Mouse (Mus musculus) kidney, embryonic 16.5 days (tissue): ENCODE data around the gene Ncstn. TPM values are rescaled to one million over a fixed set of nuclear protein-coding genes. Genes with fewer than 3 reads are reported as not detected.

Experiments used
- ATAC-seq: fragments of 200-750 bp; cut with Nextera tagmentation; 2 replicates; pipeline ENCODE4 v1.8.0; 2017; ENCODE audit warnings: moderate TSS enrichment; ENCODE audit not compliant: low FRiP score, low TSS enrichment
- H3K27ac ChIP-seq: fragments of 300-500 bp; sonication (generic); 2 replicates; pipeline ENCODE4 v1.5.1; 2014; ENCODE audit warnings: low read length
- H3K27me3 ChIP-seq: fragments of 300-500 bp; sonication (generic); 2 replicates; pipeline ENCODE4 v1.6.1; 2014; ENCODE audit warnings: low read length, control low read depth, mixed read lengths; ENCODE audit not compliant: insufficient read depth
- H3K36me3 ChIP-seq: fragments of 300-500 bp; sonication (generic); 2 replicates; pipeline ENCODE4 v1.6.1; 2014; ENCODE audit warnings: low read length, control low read depth, mixed read lengths; ENCODE audit not compliant: insufficient read depth
- H3K4me1 ChIP-seq: fragments of 300-500 bp; sonication (generic); 2 replicates; pipeline ENCODE4 v1.6.1; 2014; ENCODE audit warnings: low read length, control low read depth, mixed read lengths; ENCODE audit not compliant: insufficient read depth
- H3K4me2 ChIP-seq: fragments of 300-500 bp; sonication (generic); replicated peaks from 2 replicates; pipeline ENCODE4 v1.6.1; 2014; ENCODE audit warnings: low read depth, low read length
- H3K4me3 ChIP-seq: fragments of 300-500 bp; sonication (generic); 2 replicates; pipeline ENCODE4 v1.5.1; 2014; ENCODE audit warnings: mild to moderate bottlenecking, low read length
- H3K9ac ChIP-seq: fragments of 300-500 bp; sonication (generic); replicated peaks from 2 replicates; pipeline ENCODE4 v1.6.1; 2014; ENCODE audit warnings: low read length
- H3K9me3 ChIP-seq: fragments of 300-500 bp; sonication (generic); 2 replicates; pipeline ENCODE4 v1.6.1; 2016; ENCODE audit warnings: low read length, control low read depth
- WGBS: fragments of 180-500 bp; shearing (Covaris S2); extraction: QIAGEN DNeasy Blood & Tissue Kit; methylation state at CpG from one replicate; pipeline ENCODE4 v1.1.7; 2014; 5-methylcytosine and 5-hydroxymethylcytosine counted together
- polyA plus RNA-seq: library from polyadenylated mRNA; unstranded; fragments of >200 nt; fragmentation: Nextera tagmentation; extraction: Ambion mirVana; gene quantifications from 2 replicates; pipeline ENCODE4 v1.2.1, GENCODE M21; 2015

Ncstn gene
- polyA plus RNA-seq, 1 experiment from 2014 or later: 160 TPM

- H3K27me3 ChIP-seq: no peaks in the 10 kb centered on the region
- no peak overlapping the region for H3K4me2 ChIP-seq
- WGBS: 71% methylated on average over 8 of the region's 8 CpGs
- no peak overlapping the region for H3K27ac ChIP-seq
- no peak overlapping the region for H3K4me3 ChIP-seq
- no peak overlapping the region for H3K9ac ChIP-seq
- peaks cover 18% of the 10 kb centered on the region for H3K4me1 ChIP-seq
- no peaks in the 10 kb centered on the region for H3K9me3 ChIP-seq
- ATAC-seq: peak; percentile 32; the same call in 1 of the 2 replicates
- no peaks in the 10 kb centered on the region for H3K36me3 ChIP-seq
Measured at GRCm38 (mm10) chr1:172046410-172046809, 36.2 kb downstream of the Ncstn start.

- no peaks in the 10 kb centered on the region for H3K36me3 ChIP-seq
- peaks cover 24% of the 10 kb centered on the region for H3K4me1 ChIP-seq
- 89% methylated on average over 2 of the region's 2 CpGs for WGBS
- no peak overlapping the region for H3K4me2 ChIP-seq
- no peak for ATAC-seq
- H3K4me3 ChIP-seq: no peak overlapping the region
- H3K27ac ChIP-seq: no peak overlapping the region
- no peak overlapping the region for H3K9ac ChIP-seq
- no peaks in the 10 kb centered on the region for H3K9me3 ChIP-seq
- no peaks in the 10 kb centered on the region for H3K27me3 ChIP-seq
Measured at GRCm38 (mm10) chr1:172029914-172030313, 52.7 kb downstream of the Ncstn start.

- ATAC-seq: no peak
- peak within 1 kb of the TSS; percentile 77 for H3K4me2 ChIP-seq
- peaks cover 36% of the 10 kb centered on the region for H3K4me1 ChIP-seq
- peak within 1 kb of the TSS; percentile 86 for H3K27ac ChIP-seq
- no peaks in the 10 kb centered on the region for H3K27me3 ChIP-seq
- no peaks in the 10 kb centered on the region for H3K36me3 ChIP-seq
- no peaks in the 10 kb centered on the region for H3K9me3 ChIP-seq
- 51% methylated on average over 21 of the region's 21 CpGs for WGBS
- H3K9ac ChIP-seq: peak within 1 kb of the TSS; percentile 91
- H3K4me3 ChIP-seq: peak within 1 kb of the TSS; percentile 79
Measured at GRCm38 (mm10) chr1:172028394-172029275, 54.0 kb downstream of the Ncstn start, which contains the start of gene Vangl2. Gene Vangl2, minus strand, starts transcription at chr1:172028444.

GRCm38 (mm10) chr1:172027809-172028102 is 54.8 kb downstream of the Ncstn start:
- Histone ChIP-seq H3K4me2 (peak overlapping the region; percentile 77), H3K27me3 (no peaks in the 10 kb centered on the region), H3K9me3 (no peaks in the 10 kb centered on the region), H3K4me1 (peaks cover 37% of the 10 kb centered on the region), H3K4me3 (peak overlapping the region; percentile 79), H3K9ac (peak overlapping the region; percentile 91), H3K27ac (peak overlapping the region; percentile 86), H3K36me3 (no peaks in the 10 kb centered on the region)
- WGBS: 7% methylated on average over 10 of the region's 10 CpGs
- peak; percentile 53; the same call in 1 of the 2 replicates for ATAC-seq

GRCm38 (mm10) chr1:172027010-172027808 is 55.4 kb downstream of the Ncstn start:
- H3K36me3 ChIP-seq: no peaks in the 10 kb centered on the region
- peak overlapping the region; percentile 88 for H3K27ac ChIP-seq
- H3K9me3 ChIP-seq: no peaks in the 10 kb centered on the region
- ATAC-seq: peak; percentile 92
- H3K4me2 ChIP-seq: peak overlapping the region; percentile 77
- no peaks in the 10 kb centered on the region for H3K27me3 ChIP-seq
- peak overlapping the region; percentile 91 for H3K9ac ChIP-seq
- peaks cover 41% of the 10 kb centered on the region for H3K4me1 ChIP-seq
- H3K4me3 ChIP-seq: peak overlapping the region; percentile 79
- WGBS: under 1% methylated on average over 50 of the region's 54 CpGs

GRCm38 (mm10) chr1:172026201-172026901 is 56.2 kb downstream of the Ncstn start:
- H3K27me3 ChIP-seq: no peaks in the 10 kb centered on the region

GRCm38 (mm10) chr1:172025201-172025904 is 57.2 kb downstream of the Ncstn start:
- Histone ChIP-seq H3K4me2 (peak overlapping the region; percentile 77), H3K27ac (no peak overlapping the region), H3K9me3 (no peaks in the 10 kb centered on the region), H3K9ac (peak overlapping the region; percentile 91; the same call in 1 of the 2 replicates), H3K4me3 (peak overlapping the region; percentile 79), H3K36me3 (no peaks in the 10 kb centered on the region), H3K27me3 (no peaks in the 10 kb centered on the region), H3K4me1 (peaks cover 48% of the 10 kb centered on the region)
- 51% methylated on average over 8 of the region's 8 CpGs for WGBS
- ATAC-seq: no peak

More at GRCm38 (mm10) chr1:172026201-172026901, 56.2 kb downstream of the Ncstn start:
- Histone ChIP-seq H3K9ac (peak overlapping the region; percentile 91), H3K4me2 (peak overlapping the region; percentile 77), H3K4me3 (peak overlapping the region; percentile 79), H3K4me1 (peaks cover 41% of the 10 kb centered on the region), H3K9me3 (no peaks in the 10 kb centered on the region), H3K27ac (peak overlapping the region; percentile 88), H3K36me3 (no peaks in the 10 kb centered on the region)
- 2% methylated on average over 22 of the region's 23 CpGs for WGBS
- ATAC-seq: peak; percentile 66

- no peak overlapping the region for H3K9ac ChIP-seq
- H3K4me2 ChIP-seq: peak overlapping the region; percentile 77; the same call in 1 of the 2 replicates
- 54% methylated on average over 9 of the region's 9 CpGs for WGBS
- H3K27ac ChIP-seq: no peak overlapping the region
- no peaks in the 10 kb centered on the region for H3K36me3 ChIP-seq
- no peaks in the 10 kb centered on the region for H3K9me3 ChIP-seq
- H3K27me3 ChIP-seq: no peaks in the 10 kb centered on the region
- H3K4me3 ChIP-seq: no peak overlapping the region
- peaks cover 58% of the 10 kb centered on the region for H3K4me1 ChIP-seq
- no peak for ATAC-seq
Measured at GRCm38 (mm10) chr1:172024140-172024895, 58.3 kb downstream of the Ncstn start.
